Mouse (Mus musculus): ENCODE measurements at regions not wholly inside any gene's neighbourhood (a gene's known extent, or its start where the extent isn't known, plus 50 kb on each side); places are given as distances from the start of the nearest gene placed in this dataset.

DNA sequence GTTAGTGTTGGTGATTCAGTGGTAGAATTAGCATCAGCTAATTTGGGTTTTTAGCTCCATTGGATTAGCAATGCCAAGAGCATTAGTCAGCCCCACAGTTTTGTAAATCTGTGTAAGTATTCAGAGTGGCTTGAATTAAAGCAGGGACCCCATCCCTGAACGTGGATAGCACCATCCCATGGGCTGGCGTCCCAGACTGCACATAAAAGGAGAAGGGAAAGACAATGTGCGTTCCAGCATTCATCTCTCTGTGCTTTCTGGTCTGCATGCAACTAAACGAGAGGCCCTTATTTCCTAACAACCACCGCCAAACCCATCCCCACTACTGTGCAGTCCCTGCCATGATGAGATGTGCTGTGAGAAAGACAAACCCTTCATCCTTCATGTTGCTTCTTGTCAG lies 713.8 kb downstream of the Sorcs1 start:
- TF ChIP-seq CTCF (IDR thresholded peaks at IDR 0.05; ENCODE audit: borderline replicate concordance, extremely low read depth, insufficient read depth, insufficient read length) (no peak), POLR2A (IDR thresholded peaks at IDR 0.05; ENCODE audit: borderline replicate concordance, extremely low read depth, insufficient read depth, insufficient read length, poor library complexity, severe bottlenecking) (no peak)

All from brain, embryonic 14.5 days (tissue).